Mouse (Mus musculus) midbrain, postnatal 0 days (tissue): Measurements from ENCODE around the gene Megf11. TPM values are rescaled to one million over a fixed set of nuclear protein-coding genes. Genes with fewer than 3 reads are reported as not detected.

Experiments
- ATAC-seq: fragments of 200-750 bp; cut with Nextera tagmentation; 2 replicates; pipeline ENCODE4 v1.8.0; 2017; ENCODE audit warnings: moderate number of reproducible peaks, mild to moderate bottlenecking, moderate TSS enrichment, moderate library complexity; ENCODE audit not compliant: low FRiP score
- DNase-seq: peaks from one replicate; pipeline ENCODE4 v3.0.0-alpha.2; 2015; ENCODE audit warnings: low spot score
- H3K27ac ChIP-seq: fragments of 300-500 bp; sonication (generic); 2 replicates; pipeline ENCODE4 v1.5.1; 2014; ENCODE audit warnings: low read depth, mild to moderate bottlenecking, low read length, mixed read lengths
- H3K27me3 ChIP-seq: fragments of 300-500 bp; sonication (generic); 2 replicates; pipeline ENCODE4 v1.6.1; 2014; ENCODE audit warnings: low read length, control low read depth, mixed read lengths; ENCODE audit not compliant: insufficient read depth
- H3K36me3 ChIP-seq: fragments of 300-500 bp; sonication (generic); 2 replicates; pipeline ENCODE4 v1.6.1; 2014; ENCODE audit warnings: low read length, control low read depth, mixed read lengths; ENCODE audit not compliant: insufficient read depth
- H3K4me1 ChIP-seq: fragments of 300-500 bp; sonication (generic); 2 replicates; pipeline ENCODE4 v1.6.1; 2014; ENCODE audit warnings: mild to moderate bottlenecking, control low read depth, antibody characterized with exemption, low read length, mixed read lengths; ENCODE audit not compliant: insufficient read depth
- H3K4me2 ChIP-seq: fragments of 300-500 bp; sonication (generic); 2 replicates; pipeline ENCODE4 v1.6.1; 2014; ENCODE audit warnings: low read depth, mild to moderate bottlenecking, low read length, mixed read lengths; ENCODE audit not compliant: poor library complexity, severe bottlenecking
- H3K4me3 ChIP-seq: fragments of 300-500 bp; sonication (generic); 2 replicates; pipeline ENCODE4 v1.5.1; 2014; ENCODE audit warnings: low read depth, mild to moderate bottlenecking, low read length, moderate library complexity
- H3K9ac ChIP-seq: fragments of 300-500 bp; sonication (generic); replicated peaks from 2 replicates; pipeline ENCODE4 v1.6.1; 2014; ENCODE audit warnings: mild to moderate bottlenecking, low read length, moderate library complexity, mixed read lengths; ENCODE audit not compliant: poor library complexity, severe bottlenecking
- H3K9me3 ChIP-seq: fragments of 300-500 bp; sonication (generic); 2 replicates; pipeline ENCODE4 v1.6.1; 2016; ENCODE audit warnings: low read length, control low read depth
- CTCF ChIP-seq: IDR thresholded peaks from 2 replicates; pipeline ENCODE4 v1.5.1; 2016; ENCODE audit warnings: antibody characterized with exemption, mild to moderate bottlenecking
- WGBS: fragments of 180-500 bp; shearing (Covaris S2); extraction: QIAGEN DNeasy Blood & Tissue Kit; methylation state at CpG from one replicate; pipeline ENCODE4 v1.1.7; 2014; 5-methylcytosine and 5-hydroxymethylcytosine counted together
- polyA plus RNA-seq: library from polyadenylated mRNA; unstranded; fragments of >200 nt; fragmentation: Nextera tagmentation; extraction: Ambion mirVana; gene quantifications from 2 replicates; pipeline ENCODE4 v1.2.1, GENCODE M21; 2015
- total RNA-seq: library from RNA; depleted of rRNA; stranded (reverse); fragments of >200 nt; gene quantifications from 2 replicates; pipeline ENCODE4 v1.2.3, GENCODE M21; 2014

Gene Megf11
- total and polyA plus RNA-seq, 2 experiments from 2014 or later = 17.7 to 41.8 TPM

GRCm38 (mm10) chr9:64355627-64356026, 29.8 kb upstream of the Megf11 start:
- no peaks in the 10 kb centered on the region for H3K4me1 ChIP-seq
- H3K27ac ChIP-seq = no peak overlapping the region
- no peak for DNase-seq
- no peaks in the 10 kb centered on the region for H3K27me3 ChIP-seq
- WGBS = 90% methylated on average over 7 of the region's 7 CpGs
- no peaks in the 10 kb centered on the region for H3K36me3 ChIP-seq
- no peak overlapping the region for H3K9ac ChIP-seq
- ATAC-seq = no peak
- H3K4me3 ChIP-seq = no peak overlapping the region
- H3K4me2 ChIP-seq = no peak overlapping the region
- TF ChIP-seq CTCF = no peak
- H3K9me3 ChIP-seq = no peaks in the 10 kb centered on the region

GRCm38 (mm10) chr9:64361231-64361950, 24.0 kb upstream of the Megf11 start:
- Histone ChIP-seq H3K9ac (no peak overlapping the region), H3K36me3 (no peaks in the 10 kb centered on the region), H3K4me2 (no peak overlapping the region), H3K27ac (no peak overlapping the region), H3K4me1 (no peaks in the 10 kb centered on the region), H3K27me3 (no peaks in the 10 kb centered on the region), H3K9me3 (no peaks in the 10 kb centered on the region), H3K4me3 (no peak overlapping the region)
- TF ChIP-seq CTCF = no peak
- ATAC-seq = no peak
- no peak for DNase-seq
- 85% methylated on average over 9 of the region's 9 CpGs for WGBS

GRCm38 (mm10) chr9:64369871-64370270, 15.6 kb upstream of the Megf11 start:
- H3K4me1 ChIP-seq = no peaks in the 10 kb centered on the region
- no peak overlapping the region for H3K4me2 ChIP-seq
- ATAC-seq (no peak), DNase-seq (no peak)
- no peak overlapping the region for H3K4me3 ChIP-seq
- no peaks in the 10 kb centered on the region for H3K36me3 ChIP-seq
- 76% methylated on average over 7 of the region's 7 CpGs for WGBS
- H3K27ac ChIP-seq = no peak overlapping the region
- no peak overlapping the region for H3K9ac ChIP-seq
- no peak for TF ChIP-seq CTCF
- no peaks in the 10 kb centered on the region for H3K9me3 ChIP-seq
- no peaks in the 10 kb centered on the region for H3K27me3 ChIP-seq

- Histone ChIP-seq H3K27ac (no peak overlapping the region), H3K4me1 (no peaks in the 10 kb centered on the region), H3K9me3 (no peaks in the 10 kb centered on the region), H3K27me3 (no peaks in the 10 kb centered on the region), H3K4me3 (no peak overlapping the region), H3K4me2 (no peak overlapping the region), H3K9ac (no peak overlapping the region), H3K36me3 (no peaks in the 10 kb centered on the region)
- DNase-seq (no peak), ATAC-seq (no peak)
- TF ChIP-seq CTCF = no peak
- WGBS = 48% methylated on average over 11 of the region's 11 CpGs
These were observed 14.1 kb upstream of the Megf11 start for GRCm38 (mm10) chr9:64371305-64371819.

GRCm38 (mm10) chr9:64376380-64376779, 9.0 kb upstream of the Megf11 start:
- no peak for ATAC-seq
- 88% methylated on average over 2 of the region's 2 CpGs for WGBS
- no peak for TF ChIP-seq CTCF

GRCm38 (mm10) chr9:64383021-64383788, 2.2 kb upstream of the Megf11 start:
- ATAC-seq (no peak), DNase-seq (peak; percentile 65)
- 64% methylated on average over 10 of the region's 10 CpGs for WGBS
- TF ChIP-seq CTCF = no peak
- no peaks in the 10 kb centered on the region for H3K9me3 ChIP-seq
- H3K27ac ChIP-seq = no peak overlapping the region
- no peak overlapping the region for H3K9ac ChIP-seq
- H3K4me2 ChIP-seq = no peak overlapping the region
- H3K36me3 ChIP-seq = no peaks in the 10 kb centered on the region
- peaks cover 9% of the 10 kb centered on the region for H3K4me1 ChIP-seq
- peaks cover 15% of the 10 kb centered on the region; the same call in 1 of the 2 replicates for H3K27me3 ChIP-seq
- H3K4me3 ChIP-seq = no peak overlapping the region

More at GRCm38 (mm10) chr9:64376380-64376779, 9.0 kb upstream of the Megf11 start:
- DNase-seq = no peak
- Histone ChIP-seq H3K27me3 (no peaks in the 10 kb centered on the region; the same call in 1 of the 2 replicates), H3K36me3 (no peaks in the 10 kb centered on the region), H3K27ac (no peak overlapping the region), H3K9ac (no peak overlapping the region), H3K4me2 (no peak overlapping the region), H3K4me3 (no peak overlapping the region), H3K9me3 (no peaks in the 10 kb centered on the region), H3K4me1 (no peaks in the 10 kb centered on the region)
